Mouse (Mus musculus) inflammation-experienced regulatory T-cells (primary cell): Measurements from ENCODE around the gene Hs3st2. TPM values are rescaled to one million over a fixed set of nuclear protein-coding genes. Genes with fewer than 3 reads are reported as not detected.

ENCODE experiments used
- polyA plus RNA-seq, 2 experiments: library from polyadenylated mRNA; unstranded; fragments of 100-300 nt; shearing (Covaris generic); gene quantifications; one replicate each; pipeline ENCODE4 v1.2.1; 2017

The Hs3st2 gene
- 1 to 10 TPM in 1 of 2 experiments, not detected in 1; 1.9 TPM for polyA plus RNA-seq

DNA sequence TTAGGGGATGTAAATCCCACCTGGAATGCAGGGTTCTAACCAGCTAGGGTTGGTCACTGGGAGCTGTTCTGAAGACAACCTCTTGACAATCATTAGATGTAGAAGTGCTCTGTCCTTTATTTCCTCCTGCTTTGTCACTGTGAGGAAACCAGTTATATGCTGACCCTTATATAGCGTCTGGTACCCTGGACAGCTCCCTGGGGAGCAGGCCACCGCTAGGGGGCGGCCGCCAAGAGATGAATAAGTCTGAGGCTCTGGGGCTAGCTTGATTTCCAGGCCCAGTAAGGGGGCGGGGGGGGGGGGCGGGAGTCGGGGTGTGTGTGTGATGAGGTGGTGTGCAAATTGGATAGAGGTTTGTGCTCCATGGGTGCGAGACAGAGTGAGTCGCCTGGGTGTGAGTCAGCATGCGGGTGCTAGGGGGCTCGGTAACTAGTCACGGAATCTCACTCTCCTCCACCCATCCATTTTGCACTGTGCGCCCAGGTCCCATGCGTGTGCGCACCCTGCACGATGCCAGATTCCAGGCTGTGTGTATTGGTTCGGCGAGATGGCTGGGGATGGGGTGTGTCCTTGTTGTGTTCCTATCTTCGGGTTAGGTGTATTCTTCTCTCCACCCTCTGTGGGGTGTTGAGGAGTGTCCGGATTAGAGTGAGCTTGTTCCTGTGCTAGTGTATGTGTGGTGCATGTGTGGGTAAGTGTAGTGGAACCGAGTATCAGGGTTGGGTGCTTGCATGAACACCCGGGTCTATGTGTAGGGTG lies at the start of gene Hs3st2:
Gene Hs3st2, plus strand, starts transcription at position 635 of the 759 bp plus-strand sequence.

